Mouse (Mus musculus) liver, adult 2 months (tissue): ENCODE results near the gene Tbc1d30.

Source experiments
- CTCF ChIP-seq: fragments of 200-500 bp; IDR thresholded peaks from 2 replicates; pipeline ENCODE4 v1.5.1; 2011; ENCODE audit warnings: low read depth, low read length, control low read depth
- POLR2A ChIP-seq: fragments of 200-500 bp; IDR thresholded peaks from 2 replicates; pipeline ENCODE4 v1.6.1; 2011; ENCODE audit warnings: low read length, control low read depth; ENCODE audit not compliant: insufficient read depth; ENCODE audit errors: extremely low read depth

- TF ChIP-seq CTCF (no peak), POLR2A (no peak)
These were observed 39.5 kb upstream of the Tbc1d30 start for GRCm38 (mm10) chr10:121390602-121391001.
